Mouse (Mus musculus): ENCODE results near the gene Hist1h3d. TPM values are rescaled to one million over a fixed set of nuclear protein-coding genes. Genes with fewer than 3 reads are reported as not detected.
A peak's percentile ranks its signal among the peaks of the same experiment; 100 is the strongest.
"Not testable (repeated sequence)": the region's sequence is repeated elsewhere in the genome, so short reads cannot be mapped to it uniquely, and the experiment has no call there.

Gene Hist1h3d
- total and polyA plus RNA-seq, 3 experiments: 3.7 to 524 (median 92.0) TPM

GRCm38 (mm10) chr13:23555839-23556416 is 19.6 kb upstream of the Hist1h3d start:
- ATAC-seq (ENCODE audit: extremely low read depth, insufficient number of reproducible peaks, low FRiP score, poor library complexity, severe bottlenecking): peak; percentile 48
- Histone ChIP-seq H3K9me3 (replicated peaks) (no peaks in the 10 kb centered on the region), H3K36me3 (replicated peaks) (no peaks in the 10 kb centered on the region), H3K27me3 (ENCODE audit: insufficient read depth, low read length) (no peaks in the 10 kb centered on the region), H3K4me3 (ENCODE audit: low read depth, low read length) (peak overlapping the region; percentile 68), H3K4me1 (ENCODE audit: insufficient read depth, low read depth, low read length) (peaks cover 31% of the 10 kb centered on the region)
- no peak for TF ChIP-seq TAL1 (conservative IDR thresholded peaks at IDR 0.05; ENCODE audit: low read depth, low read length)
- peak; percentile 96; the same call in 1 of the 2 replicates for TF ChIP-seq POLR2AphosphoS5 (IDR thresholded peaks at IDR 0.05; ENCODE audit: insufficient replicate concordance, low read depth, low read length)
- TF ChIP-seq CTCF (IDR thresholded peaks at IDR 0.05; ENCODE audit: low read depth, low read length): no peak
- TF ChIP-seq GATA1 (IDR thresholded peaks at IDR 0.05; ENCODE audit: borderline replicate concordance, low read length): no peak
- TF ChIP-seq GATA2 (IDR thresholded peaks at IDR 0.05; ENCODE audit: borderline replicate concordance, low read depth, low read length): no peak
- no peak for DNase-seq (ENCODE audit: low spot score)

GRCm38 (mm10) chr13:23556906-23557305 is 18.7 kb upstream of the Hist1h3d start:
- DNase-seq (ENCODE audit: low spot score) (no peak), ATAC-seq (ENCODE audit: extremely low read depth, insufficient number of reproducible peaks, low FRiP score, poor library complexity, severe bottlenecking) (no peak)
- TF ChIP-seq POLR2AphosphoS5 (IDR thresholded peaks at IDR 0.05; ENCODE audit: insufficient replicate concordance, low read depth, low read length) (peak; percentile 63; the same call in 1 of the 2 replicates), GATA2 (IDR thresholded peaks at IDR 0.05; ENCODE audit: borderline replicate concordance, low read depth, low read length) (no peak)
- no peaks in the 10 kb centered on the region for H3K36me3 ChIP-seq (replicated peaks)
- H3K4me3 ChIP-seq (ENCODE audit: low read depth, low read length): no peak overlapping the region; the same call in 1 of the 2 replicates
- H3K9me3 ChIP-seq (replicated peaks): no peaks in the 10 kb centered on the region
- no peaks in the 10 kb centered on the region for H3K27me3 ChIP-seq (ENCODE audit: insufficient read depth, low read length)
- H3K4me1 ChIP-seq (ENCODE audit: insufficient read depth, low read depth, low read length): peaks cover 28% of the 10 kb centered on the region

GRCm38 (mm10) chr13:23560699-23561098 is 14.9 kb upstream of the Hist1h3d start:
- H3K4me1 ChIP-seq (ENCODE audit: insufficient read depth, low read depth, low read length): peaks cover 25% of the 10 kb centered on the region
- not testable (repeated sequence) for H3K9me3 ChIP-seq (replicated peaks); H3K4me3 ChIP-seq (ENCODE audit: low read depth, low read length); H3K27me3 ChIP-seq (ENCODE audit: insufficient read depth, low read length); ATAC-seq (ENCODE audit: extremely low read depth, insufficient number of reproducible peaks, low FRiP score, poor library complexity, severe bottlenecking); DNase-seq (ENCODE audit: low spot score); H3K36me3 ChIP-seq (replicated peaks)
- peak; percentile 97; the same call in 1 of the 2 replicates for TF ChIP-seq POLR2AphosphoS5 (IDR thresholded peaks at IDR 0.05; ENCODE audit: insufficient replicate concordance, low read depth, low read length)

GRCm38 (mm10) chr13:23561531-23561882 is 14.1 kb upstream of the Hist1h3d start:
- not testable (repeated sequence) for H3K27me3 ChIP-seq (ENCODE audit: insufficient read depth, low read length); H3K9me3 ChIP-seq (replicated peaks); DNase-seq (ENCODE audit: low spot score); H3K36me3 ChIP-seq (replicated peaks)
- peak; percentile 24; the same call in 1 of the 2 replicates for ATAC-seq (ENCODE audit: extremely low read depth, insufficient number of reproducible peaks, low FRiP score, poor library complexity, severe bottlenecking)
- Histone ChIP-seq H3K4me1 (ENCODE audit: insufficient read depth, low read depth, low read length) (peaks cover 25% of the 10 kb centered on the region), H3K4me3 (ENCODE audit: low read depth, low read length) (peak overlapping the region; percentile 66; the same call in 1 of the 2 replicates)

GRCm38 (mm10) chr13:23561883-23562659 is 13.5 kb upstream of the Hist1h3d start, which contains the start of gene Hist1h3e:
Gene Hist1h3e, minus strand, starts transcription at chr13:23562369.
- ATAC-seq (ENCODE audit: extremely low read depth, insufficient number of reproducible peaks, low FRiP score, poor library complexity, severe bottlenecking) (peak; percentile 90), DNase-seq (ENCODE audit: low spot score) (peak; percentile 73)
- not testable (repeated sequence) for H3K27me3 ChIP-seq (ENCODE audit: insufficient read depth, low read length); H3K9me3 ChIP-seq (replicated peaks); H3K36me3 ChIP-seq (replicated peaks)
- H3K4me3 ChIP-seq (ENCODE audit: low read depth, low read length): peak within 1 kb of the TSS; percentile 66
- H3K4me1 ChIP-seq (ENCODE audit: insufficient read depth, low read depth, low read length): peaks cover 22% of the 10 kb centered on the region
- TF ChIP-seq POLR2AphosphoS5 (IDR thresholded peaks at IDR 0.05; ENCODE audit: insufficient replicate concordance, low read depth, low read length): peak; percentile 98

GRCm38 (mm10) chr13:23562699-23563462 is 12.7 kb upstream of the Hist1h3d start:
- no peaks in the 10 kb centered on the region for H3K9me3 ChIP-seq (replicated peaks)
- H3K27me3 ChIP-seq (ENCODE audit: insufficient read depth, low read length): no peaks in the 10 kb centered on the region
- H3K4me1 ChIP-seq (ENCODE audit: insufficient read depth, low read depth, low read length): peaks cover 21% of the 10 kb centered on the region
- TF ChIP-seq GATA2 (IDR thresholded peaks at IDR 0.05; ENCODE audit: borderline replicate concordance, low read depth, low read length): no peak
- peak; percentile 50; the same call in 1 of the 2 replicates for TF ChIP-seq TAL1 (conservative IDR thresholded peaks at IDR 0.05; ENCODE audit: low read depth, low read length)
- TF ChIP-seq CTCF (IDR thresholded peaks at IDR 0.05; ENCODE audit: low read depth, low read length): no peak
- no peak for TF ChIP-seq POLR2AphosphoS5 (IDR thresholded peaks at IDR 0.05; ENCODE audit: insufficient replicate concordance, low read depth, low read length)
- peak; percentile 42 for ATAC-seq (ENCODE audit: extremely low read depth, insufficient number of reproducible peaks, low FRiP score, poor library complexity, severe bottlenecking)
- H3K36me3 ChIP-seq (replicated peaks): no peaks in the 10 kb centered on the region
- DNase-seq (ENCODE audit: low spot score): peak; percentile 32
- H3K4me3 ChIP-seq (ENCODE audit: low read depth, low read length): peak overlapping the region; percentile 50; the same call in 1 of the 2 replicates
